Mouse (Mus musculus): ENCODE measurements around the gene Gm10256. TPM values are rescaled to one million over a fixed set of nuclear protein-coding genes. Genes with fewer than 3 reads are reported as not detected.

Gene Gm10256
- not detected in 2 replicates for polyA plus RNA-seq (2015; fragmentation: Nextera tagmentation; extraction: Ambion mirVana)

DNA sequence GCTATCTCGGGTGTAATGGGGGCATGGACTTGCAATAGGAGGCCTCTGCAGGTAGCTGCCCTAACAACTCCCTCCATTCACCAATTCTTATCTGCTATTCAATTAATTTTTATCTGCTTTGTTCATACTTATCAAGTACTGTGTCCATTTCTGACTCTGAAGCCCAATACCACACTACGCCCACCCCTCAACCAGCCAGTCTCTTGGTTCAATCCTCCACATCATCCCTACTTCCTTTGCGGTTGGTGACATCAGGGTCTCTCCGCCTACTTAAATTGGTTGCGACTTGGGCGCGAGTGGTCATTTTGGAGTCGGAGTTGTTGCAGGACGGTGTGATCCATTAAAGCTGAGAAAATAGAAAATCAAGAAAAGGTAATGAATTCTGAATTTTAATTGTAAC lies at the start of gene Gm10256, which contains the start of gene Rbmy:
Gene Gm10256 (plus strand): TSS at position 320 of the 400 bp plus-strand sequence.
Gene Rbmy (plus strand): TSS at position 301 of the 400 bp plus-strand sequence.

DNA sequence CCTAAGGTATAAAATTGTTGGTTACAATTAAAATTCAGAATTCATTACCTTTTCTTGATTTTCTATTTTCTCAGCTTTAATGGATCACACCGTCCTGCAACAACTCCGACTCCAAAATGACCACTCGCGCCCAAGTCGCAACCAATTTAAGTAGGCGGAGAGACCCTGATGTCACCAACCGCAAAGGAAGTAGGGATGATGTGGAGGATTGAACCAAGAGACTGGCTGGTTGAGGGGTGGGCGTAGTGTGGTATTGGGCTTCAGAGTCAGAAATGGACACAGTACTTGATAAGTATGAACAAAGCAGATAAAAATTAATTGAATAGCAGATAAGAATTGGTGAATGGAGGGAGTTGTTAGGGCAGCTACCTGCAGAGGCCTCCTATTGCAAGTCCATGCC lies 34.4 kb upstream of the Gm10256 start, which contains the start of gene Gm4064:
Gene Gm4064 (minus strand): TSS at position 101 of the 400 bp plus-strand sequence.

DNA sequence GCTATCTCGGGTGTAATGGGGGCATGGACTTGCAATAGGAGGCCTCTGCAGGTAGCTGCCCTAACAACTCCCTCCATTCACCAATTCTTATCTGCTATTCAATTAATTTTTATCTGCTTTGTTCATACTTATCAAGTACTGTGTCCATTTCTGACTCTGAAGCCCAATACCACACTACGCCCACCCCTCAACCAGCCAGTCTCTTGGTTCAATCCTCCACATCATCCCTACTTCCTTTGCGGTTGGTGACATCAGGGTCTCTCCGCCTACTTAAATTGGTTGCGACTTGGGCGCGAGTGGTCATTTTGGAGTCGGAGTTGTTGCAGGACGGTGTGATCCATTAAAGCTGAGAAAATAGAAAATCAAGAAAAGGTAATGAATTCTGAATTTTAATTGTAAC lies 70.2 kb downstream of the Gm10256 start, which contains the start of gene Gm10352:
Gene Gm10352 (plus strand): TSS at position 301 of the 400 bp plus-strand sequence.

Other genes starting within 250 kb of the Gm10256 start
- not detected in 2 replicates for gene H2al2c, start 231.6 kb upstream of the Gm10256 start, polyA plus RNA-seq (2015; fragmentation: Nextera tagmentation; extraction: Ambion mirVana)
- gene Sry, start 167.0 kb upstream of the Gm10256 start, polyA plus RNA-seq (2015; fragmentation: Nextera tagmentation; extraction: Ambion mirVana), result not detected in 2 replicates
- gene H2al2b, start 110.0 kb upstream of the Gm10256 start, polyA plus RNA-seq (2015; fragmentation: Nextera tagmentation; extraction: Ambion mirVana), result not detected in 2 replicates
- gene Gm4064, start 34.5 kb upstream of the Gm10256 start, polyA plus RNA-seq (2015; fragmentation: Nextera tagmentation; extraction: Ambion mirVana), result not detected in 2 replicates
- not detected in 2 replicates for gene Rbmy, start within 50 bp of the Gm10256 start, polyA plus RNA-seq (2015; fragmentation: Nextera tagmentation; extraction: Ambion mirVana)
- not detected in 2 replicates for gene Gm10352, start 70.3 kb downstream of the Gm10256 start, polyA plus RNA-seq (2015; fragmentation: Nextera tagmentation; extraction: Ambion mirVana)
- gene Gm29289, start 101.9 kb downstream of the Gm10256 start, polyA plus RNA-seq (2015; fragmentation: Nextera tagmentation; extraction: Ambion mirVana), result not detected in 2 replicates

All from spleen, postnatal 0 days (tissue).